Mouse (Mus musculus) ES-Bruce4 (cell line): ENCODE data around the gene Lcn6. TPM values are rescaled to one million over a fixed set of nuclear protein-coding genes. Genes with fewer than 3 reads are reported as not detected.
"Not testable (repeated sequence)": the region's sequence is repeated elsewhere in the genome, so short reads cannot be mapped to it uniquely, and the experiment has no call there.

Experiments used
- H3K27ac ChIP-seq: 2 replicates; pipeline ENCODE4 v1.5.1; 2012; ENCODE audit warnings: low read length, inconsistent platforms; ENCODE audit not compliant: insufficient read depth
- H3K27me3 ChIP-seq: 2 replicates; pipeline ENCODE4 v1.6.1; 2012; ENCODE audit warnings: mild to moderate bottlenecking, low read length, inconsistent platforms; ENCODE audit not compliant: control insufficient read depth, poor library complexity, insufficient read depth, severe bottlenecking
- H3K36me3 ChIP-seq: 2 replicates; pipeline ENCODE4 v1.6.1; 2012; ENCODE audit warnings: inconsistent platforms, mild to moderate bottlenecking, low read length, moderate library complexity; ENCODE audit not compliant: control insufficient read depth, poor library complexity, insufficient read depth, severe bottlenecking
- H3K4me1 ChIP-seq: one replicate; pipeline ENCODE4 v1.8.1; 2011; ENCODE audit warnings: low read length; ENCODE audit not compliant: control insufficient read depth, insufficient read depth
- H3K4me3 ChIP-seq: 2 replicates; pipeline ENCODE4 v1.5.1; 2011; ENCODE audit warnings: low read depth, mild to moderate bottlenecking, low read length
- H3K9ac ChIP-seq: 2 replicates; pipeline ENCODE4 v1.6.1; 2012; ENCODE audit warnings: low read depth, mild to moderate bottlenecking, inconsistent platforms; ENCODE audit not compliant: poor library complexity, severe bottlenecking
- H3K9me3 ChIP-seq: replicated peaks from 2 replicates; pipeline ENCODE4 v1.6.1; 2012; ENCODE audit warnings: mild to moderate bottlenecking, low read length, inconsistent platforms; ENCODE audit not compliant: control insufficient read depth, poor library complexity, insufficient read depth, severe bottlenecking
- CTCF ChIP-seq: IDR thresholded peaks from one replicate; pipeline ENCODE4 v1.8.1; 2011; ENCODE audit warnings: low read depth, low read length
- EP300 ChIP-seq: IDR thresholded peaks from 2 replicates; pipeline ENCODE4 v1.6.1; 2011; ENCODE audit warnings: low read depth, low read length; ENCODE audit not compliant: insufficient read depth
- POLR2A ChIP-seq: IDR thresholded peaks from one replicate; pipeline ENCODE4 v1.8.1; 2011; ENCODE audit warnings: low read length; ENCODE audit not compliant: insufficient read depth
- polyA plus RNA-seq: library from polyadenylated mRNA; stranded (reverse); fragments of >200 nt; gene quantifications from 2 replicates; pipeline ENCODE4 v1.2.4, GENCODE M21; 2011; ENCODE audit warnings: low read depth; ENCODE audit not compliant: missing spikeins, insufficient read depth, insufficient read length

Gene Lcn6
- polyA plus RNA-seq, 1 experiment: not detected

GRCm38 (mm10) chr2:25706643-25707481, 30.3 kb downstream of the Lcn6 start, which contains the start of gene Bmyc:
TSS of gene Bmyc (plus strand) at chr2:25706739.
- no peak for TF ChIP-seq POLR2A
- TF ChIP-seq EP300: no peak
- TF ChIP-seq CTCF: peak; percentile 72
- H3K27ac ChIP-seq: no peak within 1 kb of the TSS
- H3K4me3 ChIP-seq: peak within 1 kb of the TSS; percentile 74

GRCm38 (mm10) chr2:25708121-25708520, 31.5 kb downstream of the Lcn6 start:
- Histone ChIP-seq H3K9me3 (no peaks in the 10 kb centered on the region), H3K4me1 (no peaks in the 10 kb centered on the region), H3K9ac (no peak overlapping the region), H3K27ac (no peak overlapping the region), H3K4me3 (no peak overlapping the region), H3K36me3 (no peaks in the 10 kb centered on the region), H3K27me3 (no peaks in the 10 kb centered on the region)
- TF ChIP-seq POLR2A: no peak
- no peak for TF ChIP-seq EP300
- TF ChIP-seq CTCF: no peak

More at GRCm38 (mm10) chr2:25706643-25707481, 30.3 kb downstream of the Lcn6 start, which contains the start of gene Bmyc:
- Histone ChIP-seq H3K9me3 (no peaks in the 10 kb centered on the region), H3K36me3 (no peaks in the 10 kb centered on the region), H3K9ac (peak within 1 kb of the TSS; percentile 50), H3K27me3 (no peaks in the 10 kb centered on the region), H3K4me1 (no peaks in the 10 kb centered on the region)

- H3K9me3 ChIP-seq, H3K27me3 ChIP-seq, H3K4me1 ChIP-seq, H3K9ac ChIP-seq, H3K4me3 ChIP-seq, H3K27ac ChIP-seq, H3K36me3 ChIP-seq: not testable (repeated sequence)
These were observed 32.5 kb downstream of the Lcn6 start for GRCm38 (mm10) chr2:25709056-25709455.

- H3K27ac ChIP-seq, H3K9me3 ChIP-seq, H3K4me1 ChIP-seq, H3K36me3 ChIP-seq, H3K9ac ChIP-seq, H3K27me3 ChIP-seq, H3K4me3 ChIP-seq: not testable (repeated sequence)
These were observed 33.2 kb downstream of the Lcn6 start for GRCm38 (mm10) chr2:25709791-25710190.

GRCm38 (mm10) chr2:25711641-25712040, 35.1 kb downstream of the Lcn6 start:
- H3K27me3 ChIP-seq, H3K27ac ChIP-seq, H3K9ac ChIP-seq, H3K4me3 ChIP-seq, H3K4me1 ChIP-seq, H3K36me3 ChIP-seq, H3K9me3 ChIP-seq: not testable (repeated sequence)

- Histone ChIP-seq H3K27me3 (no peaks in the 10 kb centered on the region), H3K36me3 (no peaks in the 10 kb centered on the region), H3K4me1 (no peaks in the 10 kb centered on the region), H3K9ac (no peak overlapping the region), H3K27ac (no peak overlapping the region), H3K4me3 (no peak overlapping the region), H3K9me3 (no peaks in the 10 kb centered on the region)
- no peak for TF ChIP-seq CTCF
- no peak for TF ChIP-seq EP300
- no peak for TF ChIP-seq POLR2A
These were observed 40.6 kb downstream of the Lcn6 start for GRCm38 (mm10) chr2:25717222-25717621.

Other genes starting within 250 kb of the Lcn6 start
- 14.0 and 14.2 TPM in 2 replicates for gene Abca2, start 248.1 kb upstream of the Lcn6 start, polyA plus RNA-seq
- not detected in 2 replicates for gene Clic3, start 219.9 kb upstream of the Lcn6 start, polyA plus RNA-seq
- 3.7 and 5.7 TPM in 2 replicates for gene Paxx, start 215.7 kb upstream of the Lcn6 start, polyA plus RNA-seq
- gene Ptgds, start 206.7 kb upstream of the Lcn6 start, polyA plus RNA-seq: 0.57 TPM in 1 of 2 replicates, not detected in the other
- not detected in 2 replicates for gene Lcn12, start 182.9 kb upstream of the Lcn6 start, polyA plus RNA-seq
- gene Fbxw5, start 176.0 kb upstream of the Lcn6 start, polyA plus RNA-seq: 16.4 and 18.4 TPM in 2 replicates
- gene C8g, start 175.1 kb upstream of the Lcn6 start, polyA plus RNA-seq: 3.5 and 4.9 TPM in 2 replicates
- 9.4 and 9.8 TPM in 2 replicates for gene Traf2, start 129.8 kb upstream of the Lcn6 start, polyA plus RNA-seq
- gene Edf1, start 118.9 kb upstream of the Lcn6 start, polyA plus RNA-seq: 107 and 122 TPM in 2 replicates
- gene Mamdc4, start 101.9 kb upstream of the Lcn6 start, polyA plus RNA-seq: 0.65 and 3.7 TPM in 2 replicates
- 37.0 and 47.9 TPM in 2 replicates for gene Phpt1, start 101.6 kb upstream of the Lcn6 start, polyA plus RNA-seq
- 0.55 and 0.70 TPM in 2 replicates for gene Ajm1, start 95.0 kb upstream of the Lcn6 start, polyA plus RNA-seq
- 72.5 and 80.2 TPM in 2 replicates for gene Rabl6, start 68.3 kb upstream of the Lcn6 start, polyA plus RNA-seq
- not detected in 2 replicates for gene Ccdc183, start 59.1 kb upstream of the Lcn6 start, polyA plus RNA-seq
- gene Tmem141, start 54.8 kb upstream of the Lcn6 start, polyA plus RNA-seq: 12.3 and 13.4 TPM in 2 replicates
- gene Fcna, start 48.8 kb upstream of the Lcn6 start, polyA plus RNA-seq: not detected in 2 replicates
- not detected in 2 replicates for gene Lcn8, start 23.7 kb upstream of the Lcn6 start, polyA plus RNA-seq
- not detected in 2 replicates for gene Lcn5, start 18.8 kb upstream of the Lcn6 start, polyA plus RNA-seq
- gene Lcn10, start 5.9 kb downstream of the Lcn6 start, polyA plus RNA-seq: not detected in 2 replicates
- gene Obp2a, start 23.3 kb downstream of the Lcn6 start, polyA plus RNA-seq: not detected in 2 replicates
- 10.5 and 17.0 TPM in 2 replicates for gene Bmyc, start 30.0 kb downstream of the Lcn6 start, polyA plus RNA-seq
- not detected in 2 replicates for gene Obp2b, start 60.2 kb downstream of the Lcn6 start, polyA plus RNA-seq
- gene Lcn3, start 88.8 kb downstream of the Lcn6 start, polyA plus RNA-seq: not detected in 2 replicates
- gene Lcn11, start 100.2 kb downstream of the Lcn6 start, polyA plus RNA-seq: not detected in 2 replicates
- gene Gm13539, start 105.5 kb downstream of the Lcn6 start, polyA plus RNA-seq: not detected in 2 replicates
- gene Glt6d1, start 139.1 kb downstream of the Lcn6 start, polyA plus RNA-seq: not detected in 2 replicates
- gene Lcn9, start 146.4 kb downstream of the Lcn6 start, polyA plus RNA-seq: not detected in 2 replicates
- gene Sohlh1, start 170.5 kb downstream of the Lcn6 start, polyA plus RNA-seq: not detected in 2 replicates
- 0.54 and 1.0 TPM in 2 replicates for gene Kcnt1, start 186.9 kb downstream of the Lcn6 start, polyA plus RNA-seq